Mouse (Mus musculus) E14TG2a.4 (cell line): ENCODE data around the gene Fbrsl1.

Experiments
- CTCF ChIP-seq: conservative IDR thresholded peaks from 2 replicates; pipeline ENCODE4 v1.5.1; 2014; ENCODE audit warnings: low read length
- NANOG ChIP-seq: IDR thresholded peaks from 2 replicates; pipeline ENCODE4 v1.6.1; 2014; ENCODE audit warnings: borderline replicate concordance, low read length, mixed read lengths

DNA sequence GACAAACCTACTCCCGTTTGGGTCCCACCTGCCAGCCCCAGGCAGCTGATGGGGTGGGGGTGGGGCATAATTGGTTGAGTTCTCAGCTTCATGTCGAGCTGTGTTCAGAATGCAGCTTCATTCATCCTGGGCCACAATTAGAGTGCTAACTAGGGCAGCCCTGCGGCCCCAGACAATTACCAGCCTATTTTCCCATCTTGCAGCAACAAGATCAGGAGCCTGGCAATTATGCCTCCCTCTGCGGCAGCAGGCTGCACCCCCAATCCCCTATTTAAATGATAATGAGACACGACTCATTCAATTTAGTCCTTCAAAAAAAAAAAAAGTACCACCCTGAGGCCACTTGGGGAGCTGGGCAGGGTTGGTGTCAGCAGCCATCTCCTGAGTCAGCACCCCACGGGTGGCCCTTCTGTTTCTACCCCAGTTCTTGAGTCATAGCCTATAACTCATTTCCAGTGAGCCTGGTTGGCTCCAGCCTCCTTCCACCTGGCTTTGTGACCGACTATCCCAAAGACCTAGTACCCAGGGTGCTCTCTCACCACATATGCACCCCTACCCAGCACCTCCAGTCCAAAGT, 31.4 kb downstream of the Fbrsl1 start:
- no peak for TF ChIP-seq CTCF
- no peak for TF ChIP-seq NANOG
